Mouse (Mus musculus): Measurements from ENCODE around the gene Gm43951. TPM values are rescaled to one million over a fixed set of nuclear protein-coding genes. Genes with fewer than 3 reads are reported as not detected.
"Not testable (repeated sequence)": the region's sequence is repeated elsewhere in the genome, so short reads cannot be mapped to it uniquely, and the experiment has no call there.

Gene Gm43951
- polyA plus RNA-seq, 1 experiment, result not detected

- 82% methylated on average over 4 of the region's 4 CpGs for WGBS
- Histone ChIP-seq H3K4me1 (ENCODE audit: control insufficient read depth, insufficient read depth, low read length) (no peaks in the 10 kb centered on the region), H3K27ac (ENCODE audit: insufficient read depth, low read depth, low read length) (no peak overlapping the region), H3K4me3 (ENCODE audit: insufficient read depth, low read depth, low read length) (no peak overlapping the region)
- TF ChIP-seq CTCF (IDR thresholded peaks at IDR 0.05; ENCODE audit: insufficient read depth, low read depth, low read length), result no peak
- TF ChIP-seq POLR2A (IDR thresholded peaks at IDR 0.05; ENCODE audit: insufficient read depth, low read depth, low read length), result no peak
These were observed 22.4 kb downstream of the Gm43951 start for GRCm38 (mm10) chr11:72184252-72184651.

DNA sequence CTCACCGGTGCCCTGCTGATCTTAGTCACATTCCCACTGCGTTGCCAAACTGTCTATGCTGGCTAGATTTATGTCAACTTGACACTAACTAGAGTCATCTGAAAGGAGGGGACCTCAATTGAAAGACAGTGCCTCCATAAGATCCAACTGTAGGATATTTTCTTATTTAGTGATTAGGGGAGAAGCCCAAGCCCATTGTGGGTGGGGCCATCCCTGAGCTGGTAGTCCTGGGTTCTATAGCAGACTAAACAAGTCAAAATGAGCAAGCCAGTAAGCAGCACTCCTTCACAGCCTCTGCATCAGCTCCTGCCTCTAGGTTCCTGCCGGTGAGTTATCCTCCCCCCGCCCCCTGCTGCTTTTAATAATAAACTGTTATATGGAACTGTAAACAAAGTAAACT is 25.5 kb downstream of the Gm43951 start:
- Histone ChIP-seq H3K4me3 (ENCODE audit: insufficient read depth, low read depth, low read length) (no peak overlapping the region), H3K27ac (ENCODE audit: insufficient read depth, low read depth, low read length) (no peak overlapping the region), H3K4me1 (ENCODE audit: control insufficient read depth, insufficient read depth, low read length) (peaks cover 3% of the 10 kb centered on the region)
- 85% methylated on average over 4 of the region's 4 CpGs for WGBS
- TF ChIP-seq CTCF (IDR thresholded peaks at IDR 0.05; ENCODE audit: insufficient read depth, low read depth, low read length) (no peak), POLR2A (IDR thresholded peaks at IDR 0.05; ENCODE audit: insufficient read depth, low read depth, low read length) (no peak)

DNA sequence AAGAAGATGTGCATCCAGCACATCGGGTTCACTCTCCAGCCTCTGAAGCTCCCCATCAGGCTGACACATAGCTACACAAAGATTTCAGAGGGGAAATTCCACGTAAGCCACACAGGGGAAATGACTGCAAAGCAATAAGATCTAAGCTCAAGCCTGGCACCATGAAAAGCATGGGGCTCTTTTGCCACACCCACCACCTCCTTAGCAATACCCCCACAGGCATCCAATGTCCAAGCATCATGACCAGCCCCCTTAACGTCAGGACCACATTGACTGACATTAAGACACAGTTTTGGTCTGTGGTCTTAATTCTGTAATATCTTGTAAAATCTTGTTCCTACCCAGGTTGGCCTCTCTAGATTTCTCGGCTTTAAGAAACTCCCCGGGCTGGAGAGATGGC is 26.1 kb downstream of the Gm43951 start:
- TF ChIP-seq CTCF (IDR thresholded peaks at IDR 0.05; ENCODE audit: insufficient read depth, low read depth, low read length) (no peak), POLR2A (IDR thresholded peaks at IDR 0.05; ENCODE audit: insufficient read depth, low read depth, low read length) (no peak)
- H3K27ac ChIP-seq (ENCODE audit: insufficient read depth, low read depth, low read length), result no peak overlapping the region
- H3K4me1 ChIP-seq (ENCODE audit: control insufficient read depth, insufficient read depth, low read length), result peaks cover 3% of the 10 kb centered on the region
- no peak overlapping the region for H3K4me3 ChIP-seq (ENCODE audit: insufficient read depth, low read depth, low read length)
- WGBS, result 92% methylated on average over 5 of the region's 5 CpGs

DNA sequence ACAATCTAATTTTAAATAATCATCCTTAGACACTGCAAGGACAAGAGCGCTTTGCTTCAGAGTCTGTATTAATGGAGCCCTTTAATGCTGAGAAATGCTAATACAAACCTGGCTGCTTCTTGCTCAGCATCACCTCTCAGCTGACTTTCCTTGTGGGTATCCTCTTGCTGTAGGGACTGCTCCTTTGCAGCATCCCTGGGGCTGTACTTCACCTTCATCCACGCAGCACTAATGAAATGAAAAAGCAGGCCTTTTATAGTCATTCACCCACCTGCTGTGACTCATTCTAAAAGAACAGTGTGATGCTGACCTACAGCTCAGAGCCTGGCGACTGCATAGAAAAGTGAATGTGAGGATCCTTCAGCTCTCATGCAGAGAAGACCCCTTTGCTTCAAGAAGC is 30.1 kb downstream of the Gm43951 start:
- WGBS, result 25% methylated on average over 3 of the region's 3 CpGs
- TF ChIP-seq CTCF (IDR thresholded peaks at IDR 0.05; ENCODE audit: insufficient read depth, low read depth, low read length) (no peak), POLR2A (IDR thresholded peaks at IDR 0.05; ENCODE audit: insufficient read depth, low read depth, low read length) (no peak)
- no peak overlapping the region for H3K4me3 ChIP-seq (ENCODE audit: insufficient read depth, low read depth, low read length)

DNA sequence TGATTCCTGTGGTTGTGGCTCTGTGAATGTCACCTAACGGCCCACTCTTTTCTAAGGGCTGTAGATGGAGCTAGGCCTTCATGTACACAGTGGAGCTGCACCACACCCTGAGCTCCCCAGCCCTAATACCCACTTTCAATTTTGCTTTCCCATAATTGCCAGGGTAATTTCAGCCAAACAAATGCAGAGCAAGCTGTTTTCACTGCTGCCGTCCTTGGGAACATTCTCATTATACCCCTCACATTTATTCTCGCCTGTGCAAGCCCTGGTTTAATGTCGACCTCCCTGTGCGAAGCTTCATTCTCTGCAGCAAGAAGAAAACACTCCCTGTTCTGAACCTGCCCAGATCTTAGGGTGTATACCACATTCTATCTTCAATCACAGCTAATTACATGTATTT is 30.7 kb downstream of the Gm43951 start:
- Histone ChIP-seq H3K4me1 (ENCODE audit: control insufficient read depth, insufficient read depth, low read length) (peaks cover 5% of the 10 kb centered on the region), H3K27ac (ENCODE audit: insufficient read depth, low read depth, low read length) (0 out of 2 replicates have a peak overlapping the region, but pooled peaks have one; percentile 36), H3K4me3 (ENCODE audit: insufficient read depth, low read depth, low read length) (no peak overlapping the region)
- TF ChIP-seq CTCF (IDR thresholded peaks at IDR 0.05; ENCODE audit: insufficient read depth, low read depth, low read length), result no peak
- no peak for TF ChIP-seq POLR2A (IDR thresholded peaks at IDR 0.05; ENCODE audit: insufficient read depth, low read depth, low read length)
- WGBS, result 32% methylated on average over 5 of the region's 5 CpGs

More for the DNA sequence above, 30.1 kb downstream of the Gm43951 start:
- peaks cover 5% of the 10 kb centered on the region for H3K4me1 ChIP-seq (ENCODE audit: control insufficient read depth, insufficient read depth, low read length)
- peak overlapping the region; percentile 83 for H3K27ac ChIP-seq (ENCODE audit: insufficient read depth, low read depth, low read length)

DNA sequence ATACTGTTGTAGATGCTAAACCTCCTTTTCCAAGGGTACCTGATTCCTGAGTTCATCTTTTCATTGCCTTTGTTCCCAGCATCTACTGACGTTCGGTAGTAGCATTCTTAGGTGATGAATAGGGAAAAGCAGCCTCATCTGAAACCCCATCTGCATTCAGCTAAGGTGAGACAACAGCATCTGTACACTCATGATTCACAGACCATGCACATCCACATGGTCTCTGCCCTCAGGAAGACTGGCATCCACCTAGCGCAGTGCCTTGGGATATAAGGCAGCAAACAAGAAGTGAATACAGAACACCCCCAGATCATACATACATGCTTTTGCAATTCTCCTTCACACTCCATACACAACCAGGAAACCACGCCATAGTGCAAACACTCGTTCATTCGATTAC is 31.9 kb downstream of the Gm43951 start:
- H3K4me3 ChIP-seq (ENCODE audit: insufficient read depth, low read depth, low read length), result no peak overlapping the region
- WGBS, result 93% methylated on average over 6 of the region's 6 CpGs
- peaks cover 5% of the 10 kb centered on the region for H3K4me1 ChIP-seq (ENCODE audit: control insufficient read depth, insufficient read depth, low read length)
- no peak for TF ChIP-seq POLR2A (IDR thresholded peaks at IDR 0.05; ENCODE audit: insufficient read depth, low read depth, low read length)
- TF ChIP-seq CTCF (IDR thresholded peaks at IDR 0.05; ENCODE audit: insufficient read depth, low read depth, low read length), result no peak
- no peak overlapping the region for H3K27ac ChIP-seq (ENCODE audit: insufficient read depth, low read depth, low read length)

DNA sequence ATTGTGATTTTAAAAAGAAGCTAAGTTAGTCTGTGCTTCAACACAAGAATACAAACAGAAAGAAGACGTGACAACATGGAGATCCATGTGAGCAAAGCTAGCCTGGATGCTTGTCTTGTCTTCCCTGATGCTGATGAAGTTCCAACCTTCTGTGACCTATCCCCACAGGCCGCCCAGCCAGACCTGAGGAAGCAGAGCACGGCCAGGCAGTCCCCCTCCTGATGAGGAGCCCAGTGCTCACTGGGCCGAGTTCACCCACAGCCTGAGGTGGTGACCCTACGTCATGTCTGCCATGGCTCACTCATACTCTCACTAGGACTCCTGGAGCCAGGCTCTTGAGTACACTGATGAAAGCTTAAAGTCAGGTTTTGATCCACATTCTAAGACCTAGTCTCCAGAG is 33.1 kb downstream of the Gm43951 start:
- 94% methylated on average over 5 of the region's 5 CpGs for WGBS
- H3K27ac ChIP-seq (ENCODE audit: insufficient read depth, low read depth, low read length), result no peak overlapping the region

DNA sequence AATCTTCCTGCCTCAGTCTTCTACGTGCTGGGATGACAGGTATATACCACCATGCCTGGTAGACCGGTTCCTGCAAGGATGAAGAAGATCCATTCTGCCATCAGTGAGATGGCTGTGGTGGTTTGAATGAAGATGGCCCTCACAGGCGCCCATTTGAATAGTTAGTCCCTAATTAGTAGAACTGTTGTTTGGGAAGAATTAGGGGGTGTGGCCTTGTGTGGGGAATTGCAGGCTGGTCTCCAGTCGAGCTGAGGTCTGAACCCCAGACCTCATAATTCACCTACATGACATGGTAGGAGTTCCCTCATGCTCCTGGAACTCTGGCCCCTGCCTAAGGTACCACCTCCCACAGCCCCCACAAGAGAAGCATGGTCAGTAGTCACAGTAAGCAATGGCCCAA is 34.7 kb downstream of the Gm43951 start:
- not testable (repeated sequence) for H3K4me3 ChIP-seq (ENCODE audit: insufficient read depth, low read depth, low read length); H3K27ac ChIP-seq (ENCODE audit: insufficient read depth, low read depth, low read length); H3K4me1 ChIP-seq (ENCODE audit: control insufficient read depth, insufficient read depth, low read length)
- WGBS, result 78% methylated on average over 4 of the region's 4 CpGs

More for the DNA sequence above, 33.1 kb downstream of the Gm43951 start:
- no peak overlapping the region for H3K4me3 ChIP-seq (ENCODE audit: insufficient read depth, low read depth, low read length)
- TF ChIP-seq CTCF (IDR thresholded peaks at IDR 0.05; ENCODE audit: insufficient read depth, low read depth, low read length) (no peak), POLR2A (IDR thresholded peaks at IDR 0.05; ENCODE audit: insufficient read depth, low read depth, low read length) (no peak)
- peaks cover 5% of the 10 kb centered on the region for H3K4me1 ChIP-seq (ENCODE audit: control insufficient read depth, insufficient read depth, low read length)

GRCm38 (mm10) chr11:72169871-72170270 is 36.8 kb downstream of the Gm43951 start:
- Histone ChIP-seq H3K4me3 (ENCODE audit: insufficient read depth, low read depth, low read length) (no peak overlapping the region), H3K4me1 (ENCODE audit: control insufficient read depth, insufficient read depth, low read length) (peaks cover 2% of the 10 kb centered on the region; the same call in 1 of the 2 replicates), H3K27ac (ENCODE audit: insufficient read depth, low read depth, low read length) (no peak overlapping the region)
- no peak for TF ChIP-seq POLR2A (IDR thresholded peaks at IDR 0.05; ENCODE audit: insufficient read depth, low read depth, low read length)
- no peak for TF ChIP-seq CTCF (IDR thresholded peaks at IDR 0.05; ENCODE audit: insufficient read depth, low read depth, low read length)
- 87% methylated on average over 4 of the region's 4 CpGs for WGBS

DNA sequence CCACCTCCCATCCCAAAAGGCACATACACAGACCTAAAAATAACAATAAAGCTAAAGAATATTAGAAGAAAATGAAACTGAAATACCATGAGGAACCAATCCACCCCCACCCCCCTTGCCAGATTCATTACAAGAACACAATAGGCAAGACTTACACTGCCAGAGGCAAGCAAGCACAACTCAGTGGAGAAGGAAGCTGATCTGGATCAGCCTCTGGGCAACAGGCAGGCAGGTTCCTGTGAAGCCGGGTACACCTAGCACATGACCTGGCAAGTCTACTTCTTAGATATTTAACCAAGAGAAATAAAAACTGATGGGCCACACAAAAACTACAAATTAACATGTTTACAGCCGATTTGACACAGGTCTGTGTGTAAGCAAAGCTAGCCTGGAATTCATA is 43.4 kb downstream of the Gm43951 start:
- TF ChIP-seq CTCF (IDR thresholded peaks at IDR 0.05; ENCODE audit: insufficient read depth, low read depth, low read length) (no peak), POLR2A (IDR thresholded peaks at IDR 0.05; ENCODE audit: insufficient read depth, low read depth, low read length) (no peak)
- 95% methylated on average over 2 of the region's 2 CpGs for WGBS
- no peak overlapping the region for H3K27ac ChIP-seq (ENCODE audit: insufficient read depth, low read depth, low read length)
- no peaks in the 10 kb centered on the region for H3K4me1 ChIP-seq (ENCODE audit: control insufficient read depth, insufficient read depth, low read length)
- H3K4me3 ChIP-seq (ENCODE audit: insufficient read depth, low read depth, low read length), result no peak overlapping the region
